Mouse (Mus musculus): ENCODE measurements at regions not wholly inside any gene's neighbourhood (a gene's known extent, or its start where the extent isn't known, plus 50 kb on each side); places are given as distances from the start of the nearest gene placed in this dataset.
A peak's percentile ranks its signal among the peaks of the same experiment; 100 is the strongest.

GRCm38 (mm10) chr6:7473730-7474129 lies 80.9 kb upstream of the Tac1 start:
- peak; percentile 34; the same call in 1 of the 2 replicates for ATAC-seq (replicated peaks; ENCODE audit: insufficient number of reproducible peaks, low FRiP score, low TSS enrichment, low read depth)
- no peak overlapping the region for H3K27ac ChIP-seq (replicated peaks; ENCODE audit: low read depth, low read length)
- no peaks in the 10 kb centered on the region for H3K36me3 ChIP-seq (replicated peaks; ENCODE audit: control insufficient read depth, insufficient read depth, low read depth, low read length)
- WGBS, result 49% methylated on average over 3 of the region's 3 CpGs
- no peaks in the 10 kb centered on the region for H3K27me3 ChIP-seq (ENCODE audit: control insufficient read depth, insufficient read depth, low read length)
- H3K9ac ChIP-seq (replicated peaks; ENCODE audit: low read length), result no peak overlapping the region
- peak; percentile 56 for DNase-seq (ENCODE audit: low spot score)
- no peaks in the 10 kb centered on the region for H3K4me1 ChIP-seq (ENCODE audit: control insufficient read depth, insufficient read depth, low read length)
- H3K4me3 ChIP-seq (ENCODE audit: low read depth, low read length), result no peak overlapping the region
- H3K4me2 ChIP-seq (ENCODE audit: low read depth, low read length), result no peak overlapping the region
- no peaks in the 10 kb centered on the region for H3K9me3 ChIP-seq (replicated peaks; ENCODE audit: control insufficient read depth, low read length)

GRCm38 (mm10) chr6:7476907-7477306 lies 77.8 kb upstream of the Tac1 start:
- H3K4me1 ChIP-seq (ENCODE audit: control insufficient read depth, insufficient read depth, low read length), result no peaks in the 10 kb centered on the region
- H3K4me3 ChIP-seq (ENCODE audit: low read depth, low read length), result no peak overlapping the region
- no peaks in the 10 kb centered on the region for H3K36me3 ChIP-seq (replicated peaks; ENCODE audit: control insufficient read depth, insufficient read depth, low read depth, low read length)
- no peak for ATAC-seq (replicated peaks; ENCODE audit: insufficient number of reproducible peaks, low FRiP score, low TSS enrichment, low read depth)
- no peak overlapping the region for H3K27ac ChIP-seq (replicated peaks; ENCODE audit: low read depth, low read length)
- no peak overlapping the region for H3K9ac ChIP-seq (replicated peaks; ENCODE audit: low read length)
- no peak overlapping the region for H3K4me2 ChIP-seq (ENCODE audit: low read depth, low read length)
- 82% methylated on average over 1 of the region's 1 CpGs for WGBS
- no peaks in the 10 kb centered on the region for H3K9me3 ChIP-seq (replicated peaks; ENCODE audit: control insufficient read depth, low read length)
- DNase-seq (ENCODE audit: low spot score), result no peak
- H3K27me3 ChIP-seq (ENCODE audit: control insufficient read depth, insufficient read depth, low read length), result no peaks in the 10 kb centered on the region

- Histone ChIP-seq H3K9ac (replicated peaks; ENCODE audit: low read length) (no peak overlapping the region), H3K4me1 (ENCODE audit: control insufficient read depth, insufficient read depth, low read length) (no peaks in the 10 kb centered on the region), H3K4me3 (ENCODE audit: low read depth, low read length) (no peak overlapping the region), H3K27me3 (ENCODE audit: control insufficient read depth, insufficient read depth, low read length) (no peaks in the 10 kb centered on the region), H3K9me3 (replicated peaks; ENCODE audit: control insufficient read depth, low read length) (no peaks in the 10 kb centered on the region), H3K27ac (replicated peaks; ENCODE audit: low read depth, low read length) (no peak overlapping the region), H3K36me3 (replicated peaks; ENCODE audit: control insufficient read depth, insufficient read depth, low read depth, low read length) (no peaks in the 10 kb centered on the region), H3K4me2 (ENCODE audit: low read depth, low read length) (no peak overlapping the region)
- 74% methylated on average over 2 of the region's 2 CpGs for WGBS
- no peak for DNase-seq (ENCODE audit: low spot score)
- ATAC-seq (replicated peaks; ENCODE audit: insufficient number of reproducible peaks, low FRiP score, low TSS enrichment, low read depth), result no peak
These were observed 60.4 kb upstream of the Tac1 start for GRCm38 (mm10) chr6:7494299-7494698.

GRCm38 (mm10) chr6:7496766-7497165 lies 57.9 kb upstream of the Tac1 start:
- no peak overlapping the region for H3K4me3 ChIP-seq (ENCODE audit: low read depth, low read length)
- H3K9ac ChIP-seq (replicated peaks; ENCODE audit: low read length), result no peak overlapping the region
- H3K4me1 ChIP-seq (ENCODE audit: control insufficient read depth, insufficient read depth, low read length), result no peaks in the 10 kb centered on the region
- H3K36me3 ChIP-seq (replicated peaks; ENCODE audit: control insufficient read depth, insufficient read depth, low read depth, low read length), result no peaks in the 10 kb centered on the region
- no peak overlapping the region for H3K4me2 ChIP-seq (ENCODE audit: low read depth, low read length)
- H3K9me3 ChIP-seq (replicated peaks; ENCODE audit: control insufficient read depth, low read length), result no peaks in the 10 kb centered on the region
- H3K27me3 ChIP-seq (ENCODE audit: control insufficient read depth, insufficient read depth, low read length), result no peaks in the 10 kb centered on the region
- 57% methylated on average over 3 of the region's 3 CpGs for whole genome bisulfite sequencing
- ATAC-seq (replicated peaks; ENCODE audit: insufficient number of reproducible peaks, low FRiP score, low TSS enrichment, low read depth) (no peak), DNase-seq (ENCODE audit: low spot score) (peak; percentile 57)
- no peak overlapping the region for H3K27ac ChIP-seq (replicated peaks; ENCODE audit: low read depth, low read length)

All from embryonic facial prominence, embryonic 11.5 days (tissue).